Mouse (Mus musculus): ENCODE measurements around the gene Pax7. TPM values are rescaled to one million over a fixed set of nuclear protein-coding genes. Genes with fewer than 3 reads are reported as not detected.

The Pax7 gene
- total RNA-seq, 2 experiments from 2014 or later = not detected

GRCm38 (mm10) chr4:139705986-139706385, 127.3 kb downstream of the Pax7 start:
- intact Hi-C loops (cut with DNase I) = no loop called here

GRCm38 (mm10) chr4:139703468-139703867, 129.9 kb downstream of the Pax7 start:
- DNase-seq (ENCODE audit: low spot score in 2 of 2) = no peak
- intact Hi-C loops (cut with DNase I) = loop anchor here (5.0 kb wide), 1 partner anchor 49 kb away; no protein-coding TSS in a partner anchor

More at GRCm38 (mm10) chr4:139705986-139706385, 127.3 kb downstream of the Pax7 start:
- DNase-seq (ENCODE audit: low spot score in 2 of 2) = no peak

- intact Hi-C loops (cut with DNase I) = loop anchor here (5.0 kb wide), 1 partner anchor 49 kb away; no protein-coding TSS in a partner anchor
- DNase-seq (ENCODE audit: low spot score in 2 of 2) = no peak
Measured at GRCm38 (mm10) chr4:139702914-139703313, 130.4 kb downstream of the Pax7 start.

GRCm38 (mm10) chr4:139698602-139699001, 134.7 kb downstream of the Pax7 start:
- no peak for DNase-seq (ENCODE audit: low spot score in 2 of 2)
- intact Hi-C loops (cut with DNase I) = no loop called here

GRCm38 (mm10) chr4:139697755-139698154, 135.6 kb downstream of the Pax7 start:
- intact Hi-C loops (cut with DNase I) = no loop called here

GRCm38 (mm10) chr4:139693315-139693714, 140.0 kb downstream of the Pax7 start:
- intact Hi-C loops (cut with DNase I) = no loop called here
- DNase-seq (ENCODE audit: low spot score in 2 of 2) = no peak

More at GRCm38 (mm10) chr4:139697755-139698154, 135.6 kb downstream of the Pax7 start:
- no peak for DNase-seq (ENCODE audit: low spot score in 2 of 2)

- intact Hi-C loops (cut with DNase I) = no loop called here
- no peak for DNase-seq (ENCODE audit: low spot score in 2 of 2)
Measured at GRCm38 (mm10) chr4:139689627-139690269, 143.6 kb downstream of the Pax7 start.

GRCm38 (mm10) chr4:139688058-139688457, 145.3 kb downstream of the Pax7 start:
- no peak for DNase-seq (ENCODE audit: low spot score in 2 of 2)
- intact Hi-C loops (cut with DNase I) = no loop called here

Other genes starting within 250 kb of the Pax7 start
- not detected for gene Gm21969, start 230.3 kb downstream of the Pax7 start, total RNA-seq (2021)
- gene Aldh4a1, start 210.7 kb downstream of the Pax7 start, total RNA-seq (2021) = 10 to 100 TPM; 15.9 to 17.3 TPM
- not detected for gene Tas1r2, start 180.0 kb downstream of the Pax7 start, total RNA-seq (2021)
- gene Klhdc7a, start 134.5 kb upstream of the Pax7 start, total RNA-seq (2021) = 1 to 10 TPM; 7.7 to 8.1 TPM

Data from left cerebral cortex, postnatal 25 days (tissue).